Mouse (Mus musculus): ENCODE measurements around the gene Ksr2. TPM values are rescaled to one million over a fixed set of nuclear protein-coding genes. Genes with fewer than 3 reads are reported as not detected.

The Ksr2 gene
- polyA plus RNA-seq, 1 experiment from 2014 or later: 0.35 TPM

- Histone ChIP-seq H3K27ac (replicated peaks; ENCODE audit: low read depth, low read length) (no peak overlapping the region), H3K9ac (replicated peaks; ENCODE audit: low read length) (no peak overlapping the region), H3K9me3 (replicated peaks; ENCODE audit: control insufficient read depth, low read length) (no peaks in the 10 kb centered on the region), H3K4me1 (ENCODE audit: control insufficient read depth, insufficient read depth, low read length) (no peaks in the 10 kb centered on the region), H3K4me3 (ENCODE audit: low read depth, low read length) (no peak overlapping the region), H3K4me2 (ENCODE audit: low read depth, low read length) (no peak overlapping the region), H3K36me3 (replicated peaks; ENCODE audit: control insufficient read depth, insufficient read depth, low read depth, low read length) (no peaks in the 10 kb centered on the region), H3K27me3 (ENCODE audit: control insufficient read depth, insufficient read depth, low read length) (no peaks in the 10 kb centered on the region)
- ATAC-seq (replicated peaks; ENCODE audit: insufficient number of reproducible peaks, low FRiP score, low TSS enrichment, low read depth): no peak
- WGBS: 88% methylated on average over 3 of the region's 3 CpGs
- no peak for DNase-seq (ENCODE audit: low spot score)
Measured at GRCm38 (mm10) chr5:117682226-117682625, 268.4 kb downstream of the Ksr2 start.

GRCm38 (mm10) chr5:117684491-117684890 is 270.7 kb downstream of the Ksr2 start:
- Histone ChIP-seq H3K9ac (replicated peaks; ENCODE audit: low read length) (no peak overlapping the region), H3K9me3 (replicated peaks; ENCODE audit: control insufficient read depth, low read length) (no peaks in the 10 kb centered on the region), H3K4me1 (ENCODE audit: control insufficient read depth, insufficient read depth, low read length) (0 out of 2 replicates have a peak, but pooled peaks cover 3% of the 10 kb centered on the region), H3K27me3 (ENCODE audit: control insufficient read depth, insufficient read depth, low read length) (no peaks in the 10 kb centered on the region), H3K4me2 (ENCODE audit: low read depth, low read length) (no peak overlapping the region), H3K27ac (replicated peaks; ENCODE audit: low read depth, low read length) (no peak overlapping the region), H3K36me3 (replicated peaks; ENCODE audit: control insufficient read depth, insufficient read depth, low read depth, low read length) (no peaks in the 10 kb centered on the region), H3K4me3 (ENCODE audit: low read depth, low read length) (no peak overlapping the region)
- ATAC-seq (replicated peaks; ENCODE audit: insufficient number of reproducible peaks, low FRiP score, low TSS enrichment, low read depth) (no peak), DNase-seq (ENCODE audit: low spot score) (no peak)
- 90% methylated on average over 8 of the region's 8 CpGs for WGBS

GRCm38 (mm10) chr5:117687770-117688352 is 274.1 kb downstream of the Ksr2 start:
- 20% methylated on average over 4 of the region's 4 CpGs for WGBS
- no peaks in the 10 kb centered on the region for H3K36me3 ChIP-seq (replicated peaks; ENCODE audit: control insufficient read depth, insufficient read depth, low read depth, low read length)
- no peak for ATAC-seq (replicated peaks; ENCODE audit: insufficient number of reproducible peaks, low FRiP score, low TSS enrichment, low read depth)
- H3K9me3 ChIP-seq (replicated peaks; ENCODE audit: control insufficient read depth, low read length): no peaks in the 10 kb centered on the region
- no peak overlapping the region for H3K4me3 ChIP-seq (ENCODE audit: low read depth, low read length)
- H3K27me3 ChIP-seq (ENCODE audit: control insufficient read depth, insufficient read depth, low read length): no peaks in the 10 kb centered on the region
- no peak overlapping the region for H3K9ac ChIP-seq (replicated peaks; ENCODE audit: low read length)
- H3K4me2 ChIP-seq (ENCODE audit: low read depth, low read length): no peak overlapping the region
- no peak overlapping the region for H3K27ac ChIP-seq (replicated peaks; ENCODE audit: low read depth, low read length)
- peak; percentile 46 for DNase-seq (ENCODE audit: low spot score)
- H3K4me1 ChIP-seq (ENCODE audit: control insufficient read depth, insufficient read depth, low read length): 0 out of 2 replicates have a peak, but pooled peaks cover 3% of the 10 kb centered on the region

- Histone ChIP-seq H3K27ac (replicated peaks; ENCODE audit: low read depth, low read length) (no peak overlapping the region), H3K9me3 (replicated peaks; ENCODE audit: control insufficient read depth, low read length) (no peaks in the 10 kb centered on the region), H3K9ac (replicated peaks; ENCODE audit: low read length) (no peak overlapping the region), H3K4me2 (ENCODE audit: low read depth, low read length) (no peak overlapping the region), H3K4me1 (ENCODE audit: control insufficient read depth, insufficient read depth, low read length) (0 out of 2 replicates have a peak, but pooled peaks cover 3% of the 10 kb centered on the region), H3K27me3 (ENCODE audit: control insufficient read depth, insufficient read depth, low read length) (no peaks in the 10 kb centered on the region), H3K4me3 (ENCODE audit: low read depth, low read length) (no peak overlapping the region), H3K36me3 (replicated peaks; ENCODE audit: control insufficient read depth, insufficient read depth, low read depth, low read length) (no peaks in the 10 kb centered on the region)
- ATAC-seq (replicated peaks; ENCODE audit: insufficient number of reproducible peaks, low FRiP score, low TSS enrichment, low read depth): no peak
- DNase-seq (ENCODE audit: low spot score): no peak
- WGBS: 31% methylated on average over 3 of the region's 3 CpGs
Measured at GRCm38 (mm10) chr5:117688738-117689137, 274.9 kb downstream of the Ksr2 start.

GRCm38 (mm10) chr5:117689840-117690239 is 276.0 kb downstream of the Ksr2 start:
- Histone ChIP-seq H3K4me2 (ENCODE audit: low read depth, low read length) (no peak overlapping the region; the same call in 1 of the 2 replicates), H3K27me3 (ENCODE audit: control insufficient read depth, insufficient read depth, low read length) (no peaks in the 10 kb centered on the region), H3K9me3 (replicated peaks; ENCODE audit: control insufficient read depth, low read length) (no peaks in the 10 kb centered on the region), H3K4me1 (ENCODE audit: control insufficient read depth, insufficient read depth, low read length) (0 out of 2 replicates have a peak, but pooled peaks cover 3% of the 10 kb centered on the region), H3K9ac (replicated peaks; ENCODE audit: low read length) (no peak overlapping the region), H3K27ac (replicated peaks; ENCODE audit: low read depth, low read length) (no peak overlapping the region), H3K36me3 (replicated peaks; ENCODE audit: control insufficient read depth, insufficient read depth, low read depth, low read length) (no peaks in the 10 kb centered on the region), H3K4me3 (ENCODE audit: low read depth, low read length) (no peak overlapping the region)
- ATAC-seq (replicated peaks; ENCODE audit: insufficient number of reproducible peaks, low FRiP score, low TSS enrichment, low read depth): no peak
- no peak for DNase-seq (ENCODE audit: low spot score)
- WGBS: 66% methylated on average over 8 of the region's 8 CpGs

- no peak overlapping the region for H3K27ac ChIP-seq (replicated peaks; ENCODE audit: low read depth, low read length)
- ATAC-seq (replicated peaks; ENCODE audit: insufficient number of reproducible peaks, low FRiP score, low TSS enrichment, low read depth): no peak
- 0 out of 2 replicates have a peak, but pooled peaks cover 3% of the 10 kb centered on the region for H3K4me1 ChIP-seq (ENCODE audit: control insufficient read depth, insufficient read depth, low read length)
- no peak for DNase-seq (ENCODE audit: low spot score)
- WGBS: 79% methylated on average over 7 of the region's 7 CpGs
- no peak overlapping the region for H3K4me3 ChIP-seq (ENCODE audit: low read depth, low read length)
- no peaks in the 10 kb centered on the region for H3K9me3 ChIP-seq (replicated peaks; ENCODE audit: control insufficient read depth, low read length)
- no peak overlapping the region for H3K9ac ChIP-seq (replicated peaks; ENCODE audit: low read length)
- no peaks in the 10 kb centered on the region for H3K36me3 ChIP-seq (replicated peaks; ENCODE audit: control insufficient read depth, insufficient read depth, low read depth, low read length)
- H3K4me2 ChIP-seq (ENCODE audit: low read depth, low read length): no peak overlapping the region
- H3K27me3 ChIP-seq (ENCODE audit: control insufficient read depth, insufficient read depth, low read length): no peaks in the 10 kb centered on the region
Measured at GRCm38 (mm10) chr5:117691271-117691670, 277.5 kb downstream of the Ksr2 start.

GRCm38 (mm10) chr5:117693557-117693956 is 279.8 kb downstream of the Ksr2 start:
- H3K4me2 ChIP-seq (ENCODE audit: low read depth, low read length): no peak overlapping the region
- no peak overlapping the region for H3K4me3 ChIP-seq (ENCODE audit: low read depth, low read length)
- no peaks in the 10 kb centered on the region for H3K36me3 ChIP-seq (replicated peaks; ENCODE audit: control insufficient read depth, insufficient read depth, low read depth, low read length)
- H3K27ac ChIP-seq (replicated peaks; ENCODE audit: low read depth, low read length): no peak overlapping the region
- 67% methylated on average over 3 of the region's 3 CpGs for WGBS
- no peak overlapping the region for H3K9ac ChIP-seq (replicated peaks; ENCODE audit: low read length)
- no peak for ATAC-seq (replicated peaks; ENCODE audit: insufficient number of reproducible peaks, low FRiP score, low TSS enrichment, low read depth)
- H3K4me1 ChIP-seq (ENCODE audit: control insufficient read depth, insufficient read depth, low read length): no peaks in the 10 kb centered on the region
- no peaks in the 10 kb centered on the region for H3K27me3 ChIP-seq (ENCODE audit: control insufficient read depth, insufficient read depth, low read length)
- DNase-seq (ENCODE audit: low spot score): no peak
- H3K9me3 ChIP-seq (replicated peaks; ENCODE audit: control insufficient read depth, low read length): no peaks in the 10 kb centered on the region

GRCm38 (mm10) chr5:117694632-117695031 is 280.8 kb downstream of the Ksr2 start:
- no peak for DNase-seq (ENCODE audit: low spot score)
- WGBS: 68% methylated on average over 11 of the region's 11 CpGs
- Histone ChIP-seq H3K36me3 (replicated peaks; ENCODE audit: control insufficient read depth, insufficient read depth, low read depth, low read length) (no peaks in the 10 kb centered on the region), H3K9ac (replicated peaks; ENCODE audit: low read length) (no peak overlapping the region), H3K27me3 (ENCODE audit: control insufficient read depth, insufficient read depth, low read length) (no peaks in the 10 kb centered on the region), H3K4me2 (ENCODE audit: low read depth, low read length) (no peak overlapping the region), H3K27ac (replicated peaks; ENCODE audit: low read depth, low read length) (no peak overlapping the region), H3K4me3 (ENCODE audit: low read depth, low read length) (no peak overlapping the region), H3K9me3 (replicated peaks; ENCODE audit: control insufficient read depth, low read length) (no peaks in the 10 kb centered on the region), H3K4me1 (ENCODE audit: control insufficient read depth, insufficient read depth, low read length) (no peaks in the 10 kb centered on the region)
- no peak for ATAC-seq (replicated peaks; ENCODE audit: insufficient number of reproducible peaks, low FRiP score, low TSS enrichment, low read depth)

Data from embryonic facial prominence, embryonic 11.5 days (tissue).